Mouse (Mus musculus) midbrain, embryonic 10.5 days (tissue): ENCODE measurements around the gene Olfr655. TPM values are rescaled to one million over a fixed set of nuclear protein-coding genes. Genes with fewer than 3 reads are reported as not detected.

Experiments
- DNase-seq: peaks from one replicate; pipeline ENCODE4 v3.0.0-alpha.2; 2017; ENCODE audit warnings: low spot score
- H3K27ac ChIP-seq: fragments of 300-500 bp; sonication (generic); replicated peaks from 2 replicates; pipeline ENCODE4 v1.5.1; 2016; ENCODE audit warnings: mild to moderate bottlenecking
- H3K27me3 ChIP-seq: fragments of 300-500 bp; sonication (generic); 2 replicates; pipeline ENCODE4 v1.6.1; 2016; ENCODE audit warnings: low read depth, mild to moderate bottlenecking; ENCODE audit not compliant: poor library complexity, severe bottlenecking
- H3K36me3 ChIP-seq: fragments of 300-500 bp; sonication (generic); 2 replicates; pipeline ENCODE4 v1.6.1; 2016; ENCODE audit warnings: mild to moderate bottlenecking, moderate library complexity
- H3K4me1 ChIP-seq: fragments of 300-500 bp; sonication (generic); 2 replicates; pipeline ENCODE4 v1.6.1; 2016
- H3K4me3 ChIP-seq: fragments of 300-500 bp; sonication (generic); 2 replicates; pipeline ENCODE4 v1.5.1; 2016; ENCODE audit warnings: mild to moderate bottlenecking, moderate library complexity
- H3K9me3 ChIP-seq: fragments of 300-500 bp; sonication (generic); replicated peaks from 2 replicates; pipeline ENCODE4 v1.6.1; 2016; ENCODE audit warnings: mild to moderate bottlenecking
- WGBS: fragments of 180-500 bp; shearing (Covaris S2); methylation state at CpG from one replicate; pipeline ENCODE4 v1.1.7; 2016; 5-methylcytosine and 5-hydroxymethylcytosine counted together
- polyA plus RNA-seq: library from polyadenylated mRNA; unstranded; fragments of >200 nt; fragmentation: Nextera tagmentation; extraction: Ambion mirVana; gene quantifications from 2 replicates; pipeline ENCODE4 v1.2.1, GENCODE M21; 2016

The Olfr655 gene
- polyA plus RNA-seq, 1 experiment from 2014 or later: not detected

- no peak within 1 kb of the TSS for H3K4me3 ChIP-seq
- no peaks in the 10 kb centered on the region for H3K9me3 ChIP-seq
- no peaks in the 10 kb centered on the region for H3K36me3 ChIP-seq
- 87% methylated on average over 5 of the region's 5 CpGs for WGBS
- H3K27me3 ChIP-seq: no peaks in the 10 kb centered on the region
- no peak within 1 kb of the TSS for H3K27ac ChIP-seq
- no peaks in the 10 kb centered on the region for H3K4me1 ChIP-seq
- no peak for DNase-seq
Observed at GRCm38 (mm10) chr7:104549833-104550232, 51.7 kb downstream of the Olfr655 start, which contains the start of gene Olfr651. Gene Olfr651, plus strand, starts transcription at chr7:104550133.

Other genes with a start within 250 kb of the Olfr655 start
- gene Trim12c, start 248.4 kb downstream of the Olfr655 start, polyA plus RNA-seq: 0.41 and 0.46 TPM in 2 replicates
- gene Trim30b, start 231.9 kb downstream of the Olfr655 start, polyA plus RNA-seq: 0.25 TPM in 1 of 2 replicates, not detected in the other
- not detected in 2 replicates for gene Trim30c, start 200.9 kb downstream of the Olfr655 start, polyA plus RNA-seq
- 0.30 and 0.51 TPM in 2 replicates for gene Trim30a, start 136.6 kb downstream of the Olfr655 start, polyA plus RNA-seq
- gene Trim30d, start 93.9 kb downstream of the Olfr655 start, polyA plus RNA-seq: 0.12 and 0.35 TPM in 2 replicates
- not detected in 2 replicates for gene Olfr651, start 51.6 kb downstream of the Olfr655 start, polyA plus RNA-seq
- not detected in 2 replicates for gene Olfr652, start 40.9 kb downstream of the Olfr655 start, polyA plus RNA-seq
- not detected in 2 replicates for gene Olfr653, start 24.5 kb downstream of the Olfr655 start, polyA plus RNA-seq
- gene Olfr654, start 14.8 kb downstream of the Olfr655 start, polyA plus RNA-seq: not detected in 2 replicates
- not detected in 2 replicates for gene Olfr656, start 12.2 kb upstream of the Olfr655 start, polyA plus RNA-seq
- gene Olfr657, start 23.0 kb upstream of the Olfr655 start, polyA plus RNA-seq: not detected in 2 replicates
- gene Olfr658, start 45.5 kb upstream of the Olfr655 start, polyA plus RNA-seq: not detected in 2 replicates
- not detected in 2 replicates for gene Olfr659, start 65.0 kb upstream of the Olfr655 start, polyA plus RNA-seq
- gene Olfr661, start 84.7 kb upstream of the Olfr655 start, polyA plus RNA-seq: not detected in 2 replicates
- gene Usp17le, start 175.7 kb upstream of the Olfr655 start, polyA plus RNA-seq: not detected in 2 replicates
- not detected in 2 replicates for gene Usp17lb, start 240.8 kb upstream of the Olfr655 start, polyA plus RNA-seq